Mouse (Mus musculus) MEL (cell line): Measurements from ENCODE around the gene Ssb.

ENCODE experiments used
- BHLHE40 ChIP-seq: IDR thresholded peaks from 2 replicates; pipeline ENCODE4 v1.6.1; 2012; ENCODE audit warnings: low read depth, mild to moderate bottlenecking, inconsistent platforms, low read length, improper control_type of control experiment, borderline replicate concordance
- CTCF ChIP-seq, 3 experiments: IDR thresholded peaks in 2 of 3; conservative IDR thresholded peaks in 1 of 3; 2 replicates each; pipeline ENCODE4 v1.5.1; 2011 to 2012; ENCODE audit warnings: low read length in 3 of 3, low read depth in 2 of 3, mild to moderate bottlenecking in 2 of 3, improper control_type of control experiment in 1 of 3, inconsistent platforms in 1 of 3, mixed read lengths in 1 of 3, moderate library complexity in 1 of 3; ENCODE audit not compliant: control insufficient read depth in 1 of 3, insufficient read depth in 1 of 3, poor library complexity in 1 of 3, severe bottlenecking in 1 of 3
- E2F4 ChIP-seq: IDR thresholded peaks from 2 replicates; pipeline ENCODE4 v1.6.1; 2011; ENCODE audit warnings: low read depth, low read length, improper control_type of control experiment, borderline replicate concordance
- ELF1 ChIP-seq: IDR thresholded peaks from 2 replicates; pipeline ENCODE4 v1.6.1; 2014; ENCODE audit warnings: low read depth, mild to moderate bottlenecking, inconsistent platforms, low read length, improper control_type of control experiment, moderate library complexity
- ETS1 ChIP-seq: IDR thresholded peaks from 2 replicates; pipeline ENCODE4 v1.6.1; 2012; ENCODE audit warnings: low read depth, mild to moderate bottlenecking, inconsistent platforms, low read length, improper control_type of control experiment, moderate library complexity
- KAT2A ChIP-seq: conservative IDR thresholded peaks from 2 replicates; pipeline ENCODE4 v1.6.1; 2012; ENCODE audit warnings: low read depth, low read length, improper control_type of control experiment, inconsistent platforms
- MAZ ChIP-seq: IDR thresholded peaks from 2 replicates; pipeline ENCODE4 v1.6.1; 2012; ENCODE audit warnings: low read depth, mild to moderate bottlenecking, inconsistent platforms, low read length, improper control_type of control experiment
- MYC ChIP-seq: IDR thresholded peaks from 2 replicates; pipeline ENCODE4 v1.6.1; 2011; ENCODE audit warnings: low read depth, mild to moderate bottlenecking, low read length, improper control_type of control experiment, moderate library complexity
- NELFE ChIP-seq: IDR thresholded peaks from 2 replicates; pipeline ENCODE4 v1.6.1; 2011; ENCODE audit warnings: low read depth, low read length, improper control_type of control experiment
- POLR2A ChIP-seq, 2 experiments: IDR thresholded peaks; 2 replicates each; pipeline ENCODE4 v1.6.1; 2011 to 2012; ENCODE audit warnings: low read length in 2 of 2, mild to moderate bottlenecking in 2 of 2, control low read depth in 1 of 2, improper control_type of control experiment in 1 of 2, low read depth in 1 of 2, moderate library complexity in 1 of 2; ENCODE audit not compliant: control insufficient read depth in 1 of 2, insufficient read depth in 1 of 2, poor library complexity in 1 of 2
- SMC3 ChIP-seq: IDR thresholded peaks from 2 replicates; pipeline ENCODE4 v1.6.1; 2011; ENCODE audit warnings: low read depth, low read length, improper control_type of control experiment
- TBP ChIP-seq: IDR thresholded peaks from 2 replicates; pipeline ENCODE4 v1.8.0; 2011; ENCODE audit warnings: low read depth, low read length, improper control_type of control experiment
- TCF12 ChIP-seq: IDR thresholded peaks from 2 replicates; pipeline ENCODE4 v1.6.1; 2014; ENCODE audit warnings: low read depth, mild to moderate bottlenecking, inconsistent platforms, low read length, improper control_type of control experiment, moderate library complexity
- ZC3H11A ChIP-seq: IDR thresholded peaks from 2 replicates; pipeline ENCODE4 v1.6.1; 2012; ENCODE audit warnings: low read depth, mild to moderate bottlenecking, inconsistent platforms, low read length, improper control_type of control experiment

DNA sequence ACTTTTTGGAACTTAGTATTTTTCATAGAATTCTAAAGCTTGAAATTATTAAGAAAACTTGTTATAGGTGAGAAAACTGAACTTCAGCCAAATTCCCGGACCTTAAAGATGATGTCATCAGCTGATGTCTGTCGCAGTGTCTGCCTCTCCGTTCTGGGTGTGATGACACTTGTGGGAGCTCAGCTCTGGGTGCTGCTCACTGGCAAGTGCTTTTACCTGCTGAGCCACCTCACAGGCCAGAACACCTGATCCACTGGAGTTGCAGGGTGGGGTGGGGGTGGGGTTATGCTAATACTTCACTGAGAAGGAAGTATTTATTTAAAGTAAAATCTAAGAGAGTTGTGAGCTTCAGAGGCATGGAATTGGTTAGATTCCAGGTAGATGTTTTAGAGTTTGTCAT, 55.9 kb downstream of the Ssb start:
- no peak for TF ChIP-seq ETS1
- no peak for TF ChIP-seq ZC3H11A
- TF ChIP-seq POLR2A (IDR thresholded peaks at IDR 0.05; ENCODE audit: control insufficient read depth in 1 of 2, insufficient read depth in 1 of 2, low read depth in 1 of 2, low read length in 2 of 2, poor library complexity in 1 of 2) = no peak
- TF ChIP-seq CTCF (IDR thresholded peaks at IDR 0.05 in 2 of 3, conservative IDR thresholded peaks at IDR 0.05 in 1 of 3; ENCODE audit: control insufficient read depth in 1 of 3, insufficient read depth in 1 of 3, low read depth in 2 of 3, low read length in 3 of 3, poor library complexity in 1 of 3, severe bottlenecking in 1 of 3) = no peak
- no peak for TF ChIP-seq SMC3
- TF ChIP-seq BHLHE40 = no peak
- no peak for TF ChIP-seq MAZ
- no peak for TF ChIP-seq E2F4
- no peak for TF ChIP-seq NELFE
- TF ChIP-seq TBP = no peak
- no peak for TF ChIP-seq TCF12
- TF ChIP-seq MYC = no peak
- no peak for TF ChIP-seq KAT2A
- no peak for TF ChIP-seq ELF1
